Mouse (Mus musculus) gastrocnemius, postnatal 10 days (tissue): ENCODE measurements around the gene Proser3. TPM values are rescaled to one million over a fixed set of nuclear protein-coding genes. Genes with fewer than 3 reads are reported as not detected.

Experiments
- DNase-seq: peaks from one replicate; pipeline ENCODE4 v3.0.0; 2021; ENCODE audit warnings: mixed read lengths
- microRNA-seq, 2 experiments: library from miRNA; unstranded; fragments of <30 nt; microRNA quantifications; one replicate each; pipeline ENCODE4 v1.2.0; 2021
- total RNA-seq, 2 experiments: library from RNA; stranded (reverse); gene quantifications; 2 replicates each; pipeline ENCODE4 v1.2.3; 2021

Proser3 gene
- total RNA-seq, 2 experiments from 2014 or later = 3.8 to 6.2 TPM

DNA sequence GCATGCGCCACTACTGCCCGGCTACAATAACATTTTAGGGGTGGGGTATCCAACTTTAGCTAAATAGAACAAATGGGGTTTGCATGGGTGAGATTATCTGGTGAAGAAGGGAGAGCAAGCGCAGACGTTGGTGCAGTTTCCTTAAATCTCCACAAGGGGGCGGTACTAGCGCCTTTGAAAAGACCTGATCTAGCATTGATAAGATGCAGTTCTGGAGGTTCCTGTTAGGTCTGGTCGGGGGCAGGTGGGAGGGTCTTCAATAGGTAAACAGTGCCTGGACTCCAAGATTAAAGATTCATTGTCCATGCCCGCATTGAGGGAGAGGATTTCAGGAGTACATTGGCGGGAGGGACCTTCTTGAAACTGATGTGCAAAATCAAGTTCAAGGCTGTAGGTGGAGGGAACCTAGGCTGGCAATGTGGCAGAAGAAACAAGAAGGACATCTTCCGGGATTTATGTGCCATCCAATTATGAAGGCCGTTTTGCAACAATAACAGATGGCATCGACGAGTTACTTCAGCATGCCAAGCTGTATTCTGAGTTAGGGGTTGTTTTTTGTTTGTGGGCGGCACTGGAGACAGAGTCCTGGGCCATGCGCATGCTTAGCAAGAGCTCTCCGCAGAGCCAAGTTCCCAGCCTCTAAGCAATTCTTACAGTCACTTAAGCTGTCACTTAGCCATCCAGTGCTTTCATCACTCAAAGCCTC is 61.7 kb downstream of the Proser3 start:
- peak; percentile 26 for DNase-seq

Small RNA genes lying within 50 kb of the gene (microRNA-seq; reads per million reads assigned to microRNA genes)
- 0.25 to 1.9 reads per million in 2 experiments for gene Gm38670
- gene Mir3569 = 0 to 0.32 reads per million in 2 experiments

Other genes starting within 250 kb of the Proser3 start
- 10 to 100 TPM; 18.3 to 18.6 TPM for gene Alkbh6, start 243.6 kb downstream of the Proser3 start, total RNA-seq
- 1 to 10 TPM; 1.8 TPM for gene Syne4, start 237.5 kb downstream of the Proser3 start, total RNA-seq
- gene E130208F15Rik, start 230.6 kb downstream of the Proser3 start, total RNA-seq = 1 to 10 TPM; 1.0 to 1.2 TPM
- gene Sdhaf1, start 228.4 kb downstream of the Proser3 start, total RNA-seq = 10 to 100 TPM; 10.3 to 11.5 TPM
- 1 to 10 TPM; 1.6 to 3.1 TPM for gene Lrfn3, start 189.5 kb downstream of the Proser3 start, total RNA-seq
- 10 to 100 TPM; 11.9 to 22.2 TPM for gene Tyrobp, start 138.5 kb downstream of the Proser3 start, total RNA-seq
- under 1 TPM; 0.66 to 0.72 TPM for gene Hcst, start 132.4 kb downstream of the Proser3 start, total RNA-seq
- under 1 TPM; 0.14 to 0.45 TPM for gene Nfkbid, start 130.6 kb downstream of the Proser3 start, total RNA-seq
- gene Aplp1, start 106.8 kb downstream of the Proser3 start, total RNA-seq = 1 to 10 TPM; 3.3 to 4.4 TPM
- gene Kirrel2, start 94.6 kb downstream of the Proser3 start, total RNA-seq = not detected
- gene Nphs1, start 94.0 kb downstream of the Proser3 start, total RNA-seq = not detected
- gene Prodh2, start 58.7 kb downstream of the Proser3 start, total RNA-seq = not detected
- gene Arhgap33, start 17.2 kb downstream of the Proser3 start, total RNA-seq = 1 to 10 TPM; 3.2 to 4.8 TPM
- gene Hspb6, start 121 bp downstream of the Proser3 start, total RNA-seq = 100 to 1,000 TPM; 304 to 323 TPM
- gene Lin37, start 7.5 kb upstream of the Proser3 start, total RNA-seq = 10 to 100 TPM; 11.0 to 16.3 TPM
- 10 to 100 TPM; 56.3 to 57.5 TPM for gene U2af1l4, start 11.0 kb upstream of the Proser3 start, total RNA-seq
- 1 to 10 TPM; 1.5 to 2.3 TPM for gene Gm49396, start 11.0 kb upstream of the Proser3 start, total RNA-seq
- gene Psenen, start 11.3 kb upstream of the Proser3 start, total RNA-seq = 100 to 1,000 TPM in 1 of 2 experiments, 10 to 100 TPM in 1; 93.7 to 104 TPM
- gene Igflr1, start 13.1 kb upstream of the Proser3 start, total RNA-seq = 1 to 10 TPM; 1.4 to 2.3 TPM
- 10 to 100 TPM; 21.4 to 26.8 TPM for gene Kmt2b, start 36.4 kb upstream of the Proser3 start, total RNA-seq
- not detected for gene Zbtb32, start 46.6 kb upstream of the Proser3 start, total RNA-seq
- gene Upk1a, start 60.5 kb upstream of the Proser3 start, total RNA-seq = under 1 TPM; 0.16 to 0.29 TPM
- 1,000 to 10,000 TPM; 1,178 to 1,379 TPM for gene Cox6b1, start 73.9 kb upstream of the Proser3 start, total RNA-seq
- gene Etv2, start 83.6 kb upstream of the Proser3 start, total RNA-seq = not detected
- gene Rbm42, start 98.0 kb upstream of the Proser3 start, total RNA-seq = 10 to 100 TPM; 42.4 to 44.4 TPM
- 1 to 10 TPM; 3.7 to 5.7 TPM for gene Haus5, start 112.7 kb upstream of the Proser3 start, total RNA-seq
- 1 to 10 TPM; 1.3 to 1.5 TPM for gene Pmis2, start 119.3 kb upstream of the Proser3 start, total RNA-seq
- gene 2200002J24Rik, start 146.6 kb upstream of the Proser3 start, total RNA-seq = not detected
- not detected for gene Atp4a, start 159.9 kb upstream of the Proser3 start, total RNA-seq
- gene Tmem147, start 177.2 kb upstream of the Proser3 start, total RNA-seq = 100 to 1,000 TPM; 166 to 178 TPM
- not detected for gene Gapdhs, start 191.4 kb upstream of the Proser3 start, total RNA-seq
- gene Sbsn, start 199.2 kb upstream of the Proser3 start, total RNA-seq = 1 to 10 TPM; 3.5 to 5.8 TPM
- under 1 TPM in 1 of 2 experiments, not detected in 1; 0.33 TPM for gene Dmkn, start 211.5 kb upstream of the Proser3 start, total RNA-seq
- 1 to 10 TPM; 3.4 to 6.0 TPM for gene Krtdap, start 235.6 kb upstream of the Proser3 start, total RNA-seq